Mouse (Mus musculus): ENCODE data around the gene Gm44.
"Not testable (repeated sequence)": the region's sequence is repeated elsewhere in the genome, so short reads cannot be mapped to it uniquely, and the experiment has no call there.

Gm44 gene

GRCm38 (mm10) chrX:90891842-90892241 lies at the start of gene Gm44:
Gene Gm44 (plus strand): TSS chrX:90892142.
- DNase-seq (ENCODE audit: low read depth, low spot score): no peak

- no peak for DNase-seq (ENCODE audit: low read depth, low spot score)
Measured at GRCm38 (mm10) chrX:90927989-90928388, 36.0 kb downstream of the Gm44 start.

- DNase-seq (ENCODE audit: low read depth, low spot score): not testable (repeated sequence)
Measured at GRCm38 (mm10) chrX:90938211-90938610, 46.3 kb downstream of the Gm44 start.

Data from CD4-positive, CD25-positive, alpha-beta regulatory T cell, adult 2 months (primary cell).